Mouse (Mus musculus) embryonic facial prominence, embryonic 10.5 days (tissue): ENCODE measurements around the gene Ddx31. TPM values are rescaled to one million over a fixed set of nuclear protein-coding genes. Genes with fewer than 3 reads are reported as not detected.

ENCODE experiments used
- DNase-seq: peaks from one replicate; pipeline ENCODE4 v3.0.0-alpha.2; 2017; ENCODE audit warnings: low spot score
- H3K27ac ChIP-seq: fragments of 300-500 bp; sonication (generic); replicated peaks from 2 replicates; pipeline ENCODE4 v1.5.1; 2016; ENCODE audit warnings: mild to moderate bottlenecking
- H3K27me3 ChIP-seq: fragments of 300-500 bp; sonication (generic); replicated peaks from 2 replicates; pipeline ENCODE4 v1.6.1; 2016; ENCODE audit warnings: low read depth, mild to moderate bottlenecking; ENCODE audit not compliant: poor library complexity, severe bottlenecking
- H3K36me3 ChIP-seq: fragments of 300-500 bp; sonication (generic); replicated peaks from 2 replicates; pipeline ENCODE4 v1.6.1; 2016; ENCODE audit warnings: mild to moderate bottlenecking, moderate library complexity
- H3K4me1 ChIP-seq: fragments of 300-500 bp; sonication (generic); 2 replicates; pipeline ENCODE4 v1.6.1; 2016
- H3K4me3 ChIP-seq: fragments of 300-500 bp; sonication (generic); 2 replicates; pipeline ENCODE4 v1.5.1; 2016; ENCODE audit warnings: mild to moderate bottlenecking, moderate library complexity
- H3K9me3 ChIP-seq: fragments of 300-500 bp; sonication (generic); 2 replicates; pipeline ENCODE4 v1.6.1; 2016; ENCODE audit warnings: mild to moderate bottlenecking
- WGBS: fragments of 180-500 bp; shearing (Covaris S2); methylation state at CpG from one replicate; pipeline ENCODE4 v1.1.7; 2016; 5-methylcytosine and 5-hydroxymethylcytosine counted together
- polyA plus RNA-seq: library from polyadenylated mRNA; unstranded; fragments of >200 nt; fragmentation: Nextera tagmentation; extraction: Ambion mirVana; gene quantifications from 2 replicates; pipeline ENCODE4 v1.2.1, GENCODE M21; 2016

Ddx31 gene
- polyA plus RNA-seq, 1 experiment from 2014 or later = 21.8 TPM

GRCm38 (mm10) chr2:28908389-28909153 lies 68.4 kb downstream of the Ddx31 start:
- peak; percentile 58 for DNase-seq
- H3K27ac ChIP-seq = peak overlapping the region; percentile 54

GRCm38 (mm10) chr2:28909186-28909817 lies 69.1 kb downstream of the Ddx31 start:
- peak; percentile 36 for DNase-seq
- Histone ChIP-seq H3K4me3 (peak overlapping the region; percentile 32; the same call in 1 of the 2 replicates), H3K27ac (no peak overlapping the region), H3K27me3 (peaks cover 98% of the 10 kb centered on the region), H3K4me1 (peaks cover 33% of the 10 kb centered on the region), H3K36me3 (peaks cover 18% of the 10 kb centered on the region), H3K9me3 (no peaks in the 10 kb centered on the region)
- WGBS = 1% methylated on average over 41 of the region's 41 CpGs

More at GRCm38 (mm10) chr2:28908389-28909153, 68.4 kb downstream of the Ddx31 start:
- no peaks in the 10 kb centered on the region for H3K9me3 ChIP-seq
- WGBS = 1% methylated on average over 39 of the region's 39 CpGs
- peaks cover 98% of the 10 kb centered on the region for H3K27me3 ChIP-seq
- H3K36me3 ChIP-seq = peaks cover 18% of the 10 kb centered on the region
- H3K4me3 ChIP-seq = peak overlapping the region; percentile 46
- H3K4me1 ChIP-seq = peaks cover 33% of the 10 kb centered on the region

- Histone ChIP-seq H3K4me1 (peaks cover 33% of the 10 kb centered on the region), H3K36me3 (peaks cover 17% of the 10 kb centered on the region), H3K9me3 (no peaks in the 10 kb centered on the region), H3K4me3 (no peak overlapping the region), H3K27me3 (peaks cover 99% of the 10 kb centered on the region), H3K27ac (no peak overlapping the region)
- 5% methylated on average over 25 of the region's 25 CpGs for WGBS
- peak; percentile 26 for DNase-seq
Observed at GRCm38 (mm10) chr2:28909818-28910710, 69.9 kb downstream of the Ddx31 start.

GRCm38 (mm10) chr2:28910877-28911276 lies 70.7 kb downstream of the Ddx31 start:
- peak overlapping the region; percentile 30; the same call in 1 of the 2 replicates for H3K4me3 ChIP-seq
- H3K36me3 ChIP-seq = peaks cover 9% of the 10 kb centered on the region
- peaks cover 33% of the 10 kb centered on the region for H3K4me1 ChIP-seq
- peaks cover 100% of the 10 kb centered on the region for H3K27me3 ChIP-seq
- no peak overlapping the region for H3K27ac ChIP-seq
- 2% methylated on average over 3 of the region's 3 CpGs for WGBS
- no peaks in the 10 kb centered on the region for H3K9me3 ChIP-seq
- DNase-seq = peak; percentile 25

- H3K4me3 ChIP-seq = peak overlapping the region; percentile 30
- H3K27ac ChIP-seq = no peak overlapping the region
- under 1% methylated on average over 44 of the region's 44 CpGs for WGBS
Observed at GRCm38 (mm10) chr2:28911331-28912038, 71.3 kb downstream of the Ddx31 start.

GRCm38 (mm10) chr2:28912039-28912700 lies 72.0 kb downstream of the Ddx31 start:
- Histone ChIP-seq H3K4me3 (no peak overlapping the region), H3K27ac (no peak overlapping the region), H3K27me3 (peaks cover 100% of the 10 kb centered on the region), H3K36me3 (no peaks in the 10 kb centered on the region), H3K9me3 (no peaks in the 10 kb centered on the region), H3K4me1 (peaks cover 36% of the 10 kb centered on the region)
- peak; percentile 47 for DNase-seq
- under 1% methylated on average over 33 of the region's 33 CpGs for WGBS

More at GRCm38 (mm10) chr2:28911331-28912038, 71.3 kb downstream of the Ddx31 start:
- H3K36me3 ChIP-seq = peaks cover 4% of the 10 kb centered on the region
- DNase-seq = peak; percentile 48
- no peaks in the 10 kb centered on the region for H3K9me3 ChIP-seq
- H3K27me3 ChIP-seq = peaks cover 100% of the 10 kb centered on the region
- H3K4me1 ChIP-seq = peaks cover 36% of the 10 kb centered on the region

GRCm38 (mm10) chr2:28912961-28913360 lies 72.8 kb downstream of the Ddx31 start:
- WGBS = 1% methylated on average over 4 of the region's 4 CpGs
- H3K9me3 ChIP-seq = no peaks in the 10 kb centered on the region
- no peak overlapping the region for H3K4me3 ChIP-seq
- H3K27me3 ChIP-seq = peaks cover 100% of the 10 kb centered on the region
- no peak overlapping the region for H3K27ac ChIP-seq
- no peak for DNase-seq
- peaks cover 37% of the 10 kb centered on the region for H3K4me1 ChIP-seq
- no peaks in the 10 kb centered on the region for H3K36me3 ChIP-seq

GRCm38 (mm10) chr2:28914121-28914520 lies 73.9 kb downstream of the Ddx31 start:
- H3K9me3 ChIP-seq = no peaks in the 10 kb centered on the region
- 0% methylated on average over 2 of the region's 2 CpGs for WGBS
- H3K27ac ChIP-seq = no peak overlapping the region
- no peak for DNase-seq
- H3K4me1 ChIP-seq = peaks cover 28% of the 10 kb centered on the region
- H3K4me3 ChIP-seq = no peak overlapping the region
- H3K27me3 ChIP-seq = peaks cover 100% of the 10 kb centered on the region
- H3K36me3 ChIP-seq = no peaks in the 10 kb centered on the region

GRCm38 (mm10) chr2:28915104-28915738 lies 75.0 kb downstream of the Ddx31 start:
- Histone ChIP-seq H3K27ac (no peak overlapping the region), H3K4me3 (0 out of 2 replicates have a peak overlapping the region, but pooled peaks have one; percentile 31), H3K27me3 (peaks cover 100% of the 10 kb centered on the region), H3K36me3 (no peaks in the 10 kb centered on the region), H3K4me1 (peaks cover 22% of the 10 kb centered on the region), H3K9me3 (no peaks in the 10 kb centered on the region)
- 2% methylated on average over 22 of the region's 22 CpGs for WGBS
- no peak for DNase-seq

- Histone ChIP-seq H3K4me1 (peaks cover 22% of the 10 kb centered on the region), H3K9me3 (no peaks in the 10 kb centered on the region), H3K36me3 (no peaks in the 10 kb centered on the region), H3K27me3 (peaks cover 100% of the 10 kb centered on the region), H3K27ac (no peak overlapping the region), H3K4me3 (peak overlapping the region; percentile 31)
- DNase-seq = peak; percentile 91
- under 1% methylated on average over 50 of the region's 50 CpGs for WGBS
Observed at GRCm38 (mm10) chr2:28915768-28916512, 75.7 kb downstream of the Ddx31 start.
